Mouse (Mus musculus) liver, postnatal 0 days (tissue): ENCODE measurements around the gene Qk.

Experiments used
- CTCF ChIP-seq: sonication (generic); IDR thresholded peaks from 2 replicates; pipeline ENCODE4 v1.5.1; 2016; ENCODE audit warnings: antibody characterized with exemption, low read depth
- EP300 ChIP-seq: IDR thresholded peaks from 2 replicates; pipeline ENCODE4 v1.6.1; 2016; ENCODE audit warnings: antibody characterized with exemption, low read depth, mild to moderate bottlenecking

- TF ChIP-seq CTCF (no peak), EP300 (no peak)
Measured at GRCm38 (mm10) chr17:10177096-10177495, 142.6 kb downstream of the Qk start.
